Mouse (Mus musculus) common myeloid progenitor, adult 5-6 weeks (primary cell): ENCODE measurements at regions not wholly inside any gene's neighbourhood (a gene's known extent, or its start where the extent isn't known, plus 50 kb on each side); places are given as distances from the start of the nearest gene placed in this dataset.

ENCODE experiments used
- ATAC-seq: replicated peaks from 2 replicates; pipeline ENCODE4 v1.8.0; 2016; ENCODE audit warnings: low read depth, mild to moderate bottlenecking, moderate TSS enrichment, inconsistent platforms; ENCODE audit not compliant: poor library complexity, severe bottlenecking

DNA sequence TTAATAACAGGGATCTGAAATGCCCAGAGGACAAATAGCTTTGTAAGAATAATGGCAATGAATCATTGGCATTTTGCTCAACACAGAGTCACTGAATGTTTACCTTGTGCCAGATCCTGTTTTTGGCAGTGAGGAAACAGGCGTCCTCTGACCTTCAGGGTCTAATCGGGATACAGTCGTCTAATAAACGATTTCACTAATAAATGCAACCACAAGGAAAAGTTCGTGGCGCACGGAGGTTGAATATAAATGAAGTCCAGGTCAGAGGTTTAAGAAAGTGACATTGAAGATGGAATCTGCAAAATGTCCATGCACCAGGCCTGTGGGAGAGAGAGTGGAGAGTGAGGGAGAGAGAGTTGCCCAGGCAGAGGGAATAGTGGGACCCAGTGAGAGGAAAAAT lies 387.5 kb downstream of the 1810013L24Rik start:
- ATAC-seq = no peak

DNA sequence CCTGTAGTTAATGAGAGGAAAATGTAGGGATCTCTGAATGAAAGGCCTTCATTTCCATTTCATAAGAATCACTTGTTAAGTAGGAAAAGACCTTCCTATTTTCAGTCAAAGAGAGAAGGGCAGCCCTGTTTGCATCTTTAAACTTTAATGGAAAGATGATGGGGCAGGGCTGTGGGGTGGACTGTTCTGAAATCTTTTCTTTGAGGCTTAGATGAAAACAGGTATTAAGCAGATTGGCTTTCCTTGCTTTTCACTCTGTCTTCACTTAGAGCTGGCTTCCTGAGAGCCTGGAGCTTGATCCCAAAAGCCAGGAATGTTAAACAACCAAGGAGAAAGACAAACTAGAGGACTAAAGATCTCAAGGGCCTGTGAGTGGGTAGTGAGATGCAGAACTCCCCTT lies 400.3 kb downstream of the 1810013L24Rik start:
- ATAC-seq = no peak

GRCm38 (mm10) chr16:9242099-9242498 lies 412.2 kb downstream of the 1810013L24Rik start:
- ATAC-seq = no peak

DNA sequence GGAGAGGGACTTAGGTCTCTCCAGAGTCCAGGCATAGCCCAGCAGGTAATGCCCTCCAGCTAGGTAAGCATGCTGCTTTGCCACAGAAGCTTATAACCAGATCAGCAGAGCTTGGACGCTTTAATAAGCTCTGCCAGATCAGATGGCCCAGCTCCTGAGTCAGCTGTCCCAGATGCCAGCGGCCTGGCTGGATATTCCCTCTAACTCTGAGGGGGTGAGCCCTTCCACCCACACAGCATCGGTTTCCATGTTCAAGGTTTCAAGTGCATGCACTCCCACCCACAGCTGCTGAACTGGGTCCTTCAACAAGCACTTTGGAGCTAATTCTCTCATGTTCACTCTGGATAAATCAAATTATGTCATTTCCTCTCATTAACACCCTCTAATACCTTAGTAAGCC lies 417.3 kb downstream of the 1810013L24Rik start:
- no peak for ATAC-seq

- no peak for ATAC-seq
Measured at GRCm38 (mm10) chr16:9253054-9253453, 423.2 kb downstream of the 1810013L24Rik start.

- no peak for ATAC-seq
Measured at GRCm38 (mm10) chr16:9255351-9255750, 425.5 kb downstream of the 1810013L24Rik start.

DNA sequence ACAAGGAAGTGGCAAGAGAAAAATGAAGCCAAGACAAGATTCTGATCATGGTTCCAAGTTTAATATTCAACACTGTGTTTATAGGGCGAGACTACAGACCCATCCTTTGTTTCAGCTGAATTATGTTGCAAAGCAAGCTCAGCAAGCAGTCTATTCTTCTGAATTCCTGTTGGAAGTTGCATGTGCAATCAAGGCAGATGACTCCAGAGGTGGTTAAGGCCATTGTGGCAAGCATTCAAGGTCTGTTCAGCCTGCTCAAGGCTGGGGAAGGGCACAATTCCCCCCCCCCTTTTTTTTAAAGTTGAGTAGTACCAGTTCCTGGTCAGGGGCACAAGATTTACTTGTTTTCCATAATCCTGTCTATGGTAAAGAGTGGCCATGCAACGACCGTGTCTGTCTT lies 431.1 kb downstream of the 1810013L24Rik start:
- no peak for ATAC-seq

DNA sequence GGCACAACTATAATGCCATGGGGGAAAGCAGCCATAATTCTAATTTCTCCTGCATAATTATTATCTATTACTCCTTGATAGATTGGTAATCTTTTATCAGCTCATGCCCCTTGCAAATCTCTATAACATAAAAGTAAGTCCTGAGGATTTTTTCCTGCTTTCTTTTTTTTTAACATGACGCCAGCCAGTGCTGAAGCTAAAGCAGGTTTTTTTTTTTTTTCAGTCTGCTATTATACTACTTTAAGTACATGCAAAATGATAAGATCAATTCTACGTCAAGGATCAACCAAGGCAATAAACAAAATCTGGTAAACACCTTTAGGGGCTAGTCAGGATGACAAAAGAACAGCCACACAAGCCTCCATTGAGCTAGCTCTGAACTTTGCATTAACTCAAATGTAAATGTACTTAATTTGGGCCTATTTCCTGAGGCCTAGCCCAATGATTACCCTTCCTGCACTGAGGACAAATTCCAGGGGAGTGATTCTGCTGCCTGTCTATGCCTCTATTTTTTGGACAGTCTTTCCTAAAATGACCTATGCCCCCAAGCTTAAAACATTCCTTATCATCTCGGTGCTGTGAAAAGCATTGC lies 434.8 kb downstream of the 1810013L24Rik start:
- no peak for ATAC-seq

DNA sequence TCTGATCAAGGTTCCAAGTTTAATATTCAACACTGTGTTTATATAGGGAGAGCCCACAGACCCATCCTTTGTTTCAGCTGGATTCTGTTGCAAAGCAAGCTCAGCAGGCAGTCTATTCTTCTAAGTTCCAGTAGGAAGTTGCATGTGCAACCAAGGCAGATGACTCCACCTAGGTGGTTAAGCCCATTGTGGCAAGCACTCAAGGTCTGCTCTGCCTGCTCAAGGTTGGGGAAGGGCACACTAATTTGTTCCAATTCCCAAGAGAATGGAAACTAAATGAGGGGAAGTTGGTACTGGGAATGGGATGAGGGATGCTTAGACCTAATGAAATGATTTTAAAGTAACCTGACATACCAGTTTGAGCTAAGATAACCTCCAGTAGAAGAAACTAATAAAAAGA lies 437.3 kb downstream of the 1810013L24Rik start:
- no peak for ATAC-seq

DNA sequence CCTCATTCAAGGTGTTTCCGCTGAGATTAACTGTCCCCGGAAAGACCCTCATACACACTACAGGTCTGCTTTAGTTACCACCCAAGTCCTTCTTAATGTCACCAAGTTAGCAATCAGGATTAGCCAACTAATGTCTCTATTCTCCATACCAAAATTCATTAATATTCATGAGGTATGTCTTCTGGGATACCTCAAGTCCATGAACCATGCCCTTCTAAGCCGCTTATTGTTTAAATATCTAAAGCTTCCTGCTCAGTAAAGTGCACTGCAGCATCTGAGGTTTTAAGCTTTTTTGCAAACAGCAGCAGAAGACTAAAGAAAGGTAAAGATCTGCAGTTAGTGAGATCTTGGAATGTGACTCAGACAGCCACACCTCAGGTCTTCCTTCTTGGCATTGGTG lies 440.2 kb downstream of the 1810013L24Rik start:
- no peak for ATAC-seq

- no peak for ATAC-seq
Measured at GRCm38 (mm10) chr16:9270671-9271070, 440.8 kb downstream of the 1810013L24Rik start.

GRCm38 (mm10) chr16:9273751-9274300 lies 443.9 kb downstream of the 1810013L24Rik start:
- no peak for ATAC-seq

DNA sequence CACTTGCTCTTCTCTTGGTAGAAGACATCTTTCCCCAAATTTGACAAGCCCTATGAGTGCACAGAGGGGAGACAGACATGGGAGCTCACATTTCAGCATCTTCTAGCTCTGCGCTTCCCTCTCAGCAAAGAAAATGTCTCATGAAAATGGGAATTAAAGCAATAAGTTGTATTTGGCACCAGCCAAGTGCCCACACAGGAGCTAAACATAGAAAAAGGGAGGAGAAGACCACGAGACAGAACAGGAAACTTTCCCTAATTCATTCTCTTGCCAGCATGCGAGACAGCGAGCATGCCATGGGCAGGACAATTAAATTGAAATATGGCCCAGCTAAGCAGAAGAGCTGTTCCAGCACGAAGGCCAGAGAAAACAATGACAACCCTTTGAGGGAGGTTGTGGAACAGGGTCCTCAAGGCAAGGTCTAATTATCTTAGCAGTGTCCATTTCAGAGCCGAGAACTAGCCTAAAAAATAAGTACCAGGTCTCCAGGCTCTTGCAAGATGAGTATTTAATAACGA lies 444.7 kb downstream of the 1810013L24Rik start:
- no peak for ATAC-seq

GRCm38 (mm10) chr16:9275426-9275825 lies 445.5 kb downstream of the 1810013L24Rik start:
- no peak for ATAC-seq

DNA sequence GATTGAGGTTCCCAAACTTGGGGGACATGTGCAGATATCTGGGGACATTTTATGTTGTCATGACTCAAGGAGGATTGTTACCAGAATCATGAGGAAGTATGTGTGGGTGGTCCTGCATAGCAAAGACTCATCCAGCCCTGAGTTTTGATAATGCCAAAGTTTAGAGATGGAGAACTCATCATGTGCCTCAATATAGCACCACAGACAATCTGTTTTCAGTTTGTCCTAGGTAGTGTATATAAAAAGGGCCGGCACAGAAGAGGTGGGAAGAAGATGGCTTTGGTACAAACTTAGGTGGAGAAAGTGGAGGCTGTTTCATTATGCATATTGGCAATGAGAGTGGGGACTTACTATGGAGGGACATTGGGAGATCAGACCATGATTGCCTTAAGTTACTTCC lies 447.2 kb downstream of the 1810013L24Rik start:
- ATAC-seq = no peak

DNA sequence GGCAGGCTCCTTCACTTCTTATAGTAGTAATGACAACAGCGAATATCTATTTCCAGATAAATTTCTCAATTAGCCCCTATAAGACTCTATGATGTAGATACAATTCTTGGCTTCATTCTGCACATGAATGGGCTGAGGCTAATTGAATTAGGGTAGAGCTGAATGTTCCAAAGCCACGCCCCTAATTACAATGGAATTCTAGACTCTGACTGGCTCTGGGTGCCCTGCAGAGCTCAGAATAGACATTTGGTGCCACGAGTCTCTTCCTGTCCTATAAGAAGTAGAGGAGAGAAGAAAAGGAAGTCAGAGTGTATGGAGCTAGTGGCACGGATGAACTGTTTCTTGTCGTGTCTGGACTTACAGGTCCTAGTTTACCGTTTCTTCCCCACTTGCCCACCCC lies 449.8 kb downstream of the 1810013L24Rik start:
- ATAC-seq = no peak

- ATAC-seq = no peak
Measured at GRCm38 (mm10) chr16:9280431-9280830, 450.5 kb downstream of the 1810013L24Rik start.

DNA sequence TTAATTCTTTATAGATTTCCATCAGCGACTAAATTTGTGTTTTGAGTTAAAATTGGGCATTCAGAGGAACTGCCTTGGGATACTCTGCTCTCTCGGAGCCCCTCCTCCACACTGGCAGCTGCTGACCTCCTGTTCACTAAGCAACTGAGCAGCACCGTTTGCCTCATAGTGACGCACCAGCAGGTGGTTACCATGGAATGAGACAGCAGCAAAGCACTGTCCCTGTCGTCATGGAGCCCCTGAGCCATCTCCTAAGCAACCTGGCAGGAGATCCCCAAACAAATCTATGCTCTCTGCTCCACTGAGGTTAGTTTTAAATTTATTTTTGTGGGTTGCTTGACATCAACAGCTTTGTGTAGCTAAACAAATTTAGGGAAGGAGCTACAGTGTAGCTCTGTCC lies 451.0 kb downstream of the 1810013L24Rik start:
- no peak for ATAC-seq

DNA sequence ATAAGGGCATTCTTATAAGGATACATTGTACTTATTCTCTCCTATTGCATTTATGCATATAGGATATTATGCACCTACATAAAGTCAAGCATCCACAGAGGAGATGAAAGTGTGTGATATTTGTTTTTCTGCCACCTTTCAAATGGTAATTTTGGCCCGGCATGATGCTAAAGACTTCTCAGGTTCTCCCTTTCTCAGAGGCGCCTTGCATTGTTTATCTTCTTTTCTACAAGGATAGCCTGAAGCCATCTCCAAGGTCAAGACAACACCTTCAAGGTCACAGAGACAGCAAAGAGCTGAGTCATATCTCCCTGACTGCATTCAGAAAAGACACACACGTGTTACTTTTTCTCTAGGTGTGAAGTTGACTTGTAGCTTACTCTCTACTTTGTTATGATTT lies 454.5 kb downstream of the 1810013L24Rik start:
- ATAC-seq = no peak

GRCm38 (mm10) chr16:9285921-9286320 lies 456.0 kb downstream of the 1810013L24Rik start:
- ATAC-seq = no peak

GRCm38 (mm10) chr16:9287557-9287956 lies 457.7 kb downstream of the 1810013L24Rik start:
- no peak for ATAC-seq

GRCm38 (mm10) chr16:9291356-9292020 lies 461.6 kb downstream of the 1810013L24Rik start:
- no peak for ATAC-seq
